Mouse (Mus musculus) liver, embryonic 13.5 days (tissue): Measurements from ENCODE around the gene Rab42. TPM values are rescaled to one million over a fixed set of nuclear protein-coding genes. Genes with fewer than 3 reads are reported as not detected.
"Not testable (repeated sequence)": the region's sequence is repeated elsewhere in the genome, so short reads cannot be mapped to it uniquely, and the experiment has no call there.

Source experiments
- ATAC-seq: fragments of 200-750 bp; cut with Nextera tagmentation; 2 replicates; pipeline ENCODE4 v1.8.0; 2017; ENCODE audit warnings: low read depth, mild to moderate bottlenecking, moderate number of reproducible peaks, moderate library complexity
- DNase-seq: peaks from one replicate; pipeline ENCODE4 v3.0.0; 2022
- H3K27ac ChIP-seq: fragments of 300-500 bp; sonication (generic); 2 replicates; pipeline ENCODE4 v1.5.1; 2015; ENCODE audit warnings: moderate library complexity, mild to moderate bottlenecking, inconsistent platforms
- H3K27me3 ChIP-seq: fragments of 300-500 bp; sonication (generic); 2 replicates; pipeline ENCODE4 v1.6.1; 2015; ENCODE audit warnings: mild to moderate bottlenecking, inconsistent platforms
- H3K36me3 ChIP-seq: fragments of 300-500 bp; sonication (generic); 2 replicates; pipeline ENCODE4 v1.6.1; 2015; ENCODE audit warnings: mild to moderate bottlenecking, inconsistent platforms
- H3K4me1 ChIP-seq: fragments of 300-500 bp; sonication (generic); replicated peaks from 2 replicates; pipeline ENCODE4 v1.6.1; 2015; ENCODE audit warnings: inconsistent platforms
- H3K4me2 ChIP-seq: fragments of 300-500 bp; sonication (generic); 2 replicates; pipeline ENCODE4 v1.6.1; 2015; ENCODE audit warnings: inconsistent platforms, mild to moderate bottlenecking, moderate library complexity
- H3K4me3 ChIP-seq: fragments of 300-500 bp; sonication (generic); replicated peaks from 2 replicates; pipeline ENCODE4 v1.5.1; 2015; ENCODE audit warnings: mild to moderate bottlenecking, inconsistent platforms
- H3K9ac ChIP-seq: fragments of 300-500 bp; sonication (generic); 2 replicates; pipeline ENCODE4 v1.6.1; 2015; ENCODE audit warnings: mild to moderate bottlenecking, inconsistent platforms
- H3K9me3 ChIP-seq: fragments of 300-500 bp; sonication (generic); replicated peaks from 2 replicates; pipeline ENCODE4 v1.6.1; 2016; ENCODE audit warnings: inconsistent platforms
- WGBS: fragments of 180-500 bp; shearing (Covaris S2); methylation state at CpG from one replicate; pipeline ENCODE4 v1.1.7; 2015; ENCODE audit not compliant: insufficient replicate concordance; 5-methylcytosine and 5-hydroxymethylcytosine counted together
- polyA plus RNA-seq: library from polyadenylated mRNA; unstranded; fragments of >200 nt; fragmentation: Nextera tagmentation; extraction: Ambion mirVana; gene quantifications from 2 replicates; pipeline ENCODE4 v1.2.1, GENCODE M21; 2015

Gene Rab42
- polyA plus RNA-seq, 1 experiment from 2014 or later, result 0.44 TPM

DNA sequence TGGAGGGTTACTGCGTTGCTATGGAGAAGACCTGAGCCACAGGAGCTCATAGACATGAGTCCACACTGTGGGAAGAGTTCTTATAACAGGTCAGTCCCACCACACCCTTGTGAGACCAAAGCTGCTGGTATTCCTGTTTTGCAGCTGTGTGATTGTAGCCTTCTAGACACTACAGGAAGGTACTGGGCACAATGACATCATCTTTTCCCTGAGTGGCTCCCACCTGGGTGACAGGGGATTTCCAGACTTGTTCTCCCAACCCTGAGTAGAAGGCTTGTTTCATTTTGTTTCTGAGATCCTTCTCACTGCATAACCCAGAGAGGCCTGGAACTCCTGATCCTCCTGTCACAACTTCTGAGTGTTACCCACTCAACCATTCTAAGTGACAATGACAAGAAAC is 3.3 kb downstream of the Rab42 start:
- H3K4me2 ChIP-seq, result no peak overlapping the region
- no peak overlapping the region for H3K27ac ChIP-seq
- DNase-seq, result no peak
- H3K4me1 ChIP-seq, result peaks cover 21% of the 10 kb centered on the region
- no peaks in the 10 kb centered on the region for H3K27me3 ChIP-seq
- no peaks in the 10 kb centered on the region for H3K36me3 ChIP-seq
- no peak for ATAC-seq
- no peaks in the 10 kb centered on the region for H3K9me3 ChIP-seq
- 75% methylated on average over 1 of the region's 1 CpGs for whole genome bisulfite sequencing
- no peak overlapping the region for H3K9ac ChIP-seq
- H3K4me3 ChIP-seq, result no peak overlapping the region

DNA sequence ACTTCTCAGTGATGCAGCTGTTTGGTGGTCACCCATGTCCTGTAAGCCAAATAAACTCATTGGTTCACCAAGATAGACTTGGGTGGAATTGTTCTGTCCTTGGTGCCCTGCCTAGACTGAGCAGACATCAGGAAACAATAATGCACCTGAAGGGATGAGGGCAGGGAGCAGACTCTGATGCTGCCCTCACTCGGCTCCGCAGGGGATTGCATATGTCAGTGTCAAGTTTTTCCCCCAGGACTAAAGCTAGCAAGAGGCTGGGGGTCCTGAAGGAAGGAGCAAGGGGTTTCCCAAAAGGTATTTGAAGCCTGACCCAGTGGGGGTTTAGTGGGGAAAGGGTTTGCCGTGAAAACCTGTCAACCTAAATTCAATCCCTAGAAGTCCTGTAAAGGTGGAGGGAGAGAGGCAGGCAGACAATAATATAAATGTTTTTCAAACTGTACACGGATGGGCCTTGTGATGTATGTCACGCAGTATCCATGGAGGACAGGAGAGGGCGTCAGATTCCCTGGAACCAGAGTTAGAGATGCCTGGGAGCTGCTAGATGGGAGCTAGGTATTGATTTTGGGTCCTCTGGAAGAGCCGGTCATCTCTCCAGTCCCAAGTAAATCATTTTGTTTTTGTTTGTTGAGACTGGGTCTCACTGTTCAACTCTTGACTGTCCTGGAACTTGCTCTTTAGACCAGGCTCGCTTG is 7.3 kb downstream of the Rab42 start:
- Histone ChIP-seq H3K9me3 (0 out of 2 replicates have a peak, but pooled peaks cover 4% of the 10 kb centered on the region), H3K27me3 (no peaks in the 10 kb centered on the region), H3K4me3 (no peak overlapping the region), H3K4me1 (peaks cover 5% of the 10 kb centered on the region), H3K4me2 (no peak overlapping the region), H3K9ac (no peak overlapping the region), H3K27ac (no peak overlapping the region), H3K36me3 (peaks cover 31% of the 10 kb centered on the region)
- DNase-seq (no peak), ATAC-seq (no peak)
- WGBS, result 46% methylated on average over 8 of the region's 8 CpGs

DNA sequence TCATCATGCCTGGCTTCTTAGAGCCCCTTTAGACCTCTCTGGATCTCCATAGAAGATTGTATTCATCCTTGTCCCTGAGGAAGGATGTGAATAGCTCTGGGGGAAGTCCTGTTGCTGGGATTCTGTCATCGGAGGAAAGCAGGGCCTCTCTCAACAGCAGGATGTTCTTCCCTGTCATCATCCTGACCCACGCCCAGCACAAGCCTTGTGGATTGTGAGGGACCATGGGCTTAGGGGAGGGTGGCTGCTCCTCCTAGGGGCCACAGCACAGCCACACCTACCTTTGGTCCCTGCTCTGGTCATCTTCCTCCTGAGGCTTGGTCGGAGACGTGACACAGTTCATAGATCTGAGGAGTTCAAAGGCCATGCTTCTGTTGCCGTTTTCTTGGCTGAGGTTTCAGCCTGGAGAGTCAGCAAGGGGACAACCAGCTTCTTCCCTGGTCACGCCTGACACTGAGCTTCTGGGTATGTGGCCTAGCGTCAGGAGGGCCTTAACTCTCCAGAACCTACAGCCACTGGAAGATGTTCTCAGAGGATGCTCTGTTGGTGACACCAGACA is 9.4 kb downstream of the Rab42 start:
- Histone ChIP-seq H3K4me1 (peaks cover 2% of the 10 kb centered on the region), H3K27me3 (no peaks in the 10 kb centered on the region), H3K9ac (no peak overlapping the region), H3K27ac (no peak overlapping the region), H3K4me3 (no peak overlapping the region), H3K36me3 (peaks cover 49% of the 10 kb centered on the region), H3K4me2 (no peak overlapping the region), H3K9me3 (0 out of 2 replicates have a peak, but pooled peaks cover 4% of the 10 kb centered on the region)
- 77% methylated on average over 7 of the region's 7 CpGs for WGBS
- ATAC-seq, result no peak
- DNase-seq, result no peak

DNA sequence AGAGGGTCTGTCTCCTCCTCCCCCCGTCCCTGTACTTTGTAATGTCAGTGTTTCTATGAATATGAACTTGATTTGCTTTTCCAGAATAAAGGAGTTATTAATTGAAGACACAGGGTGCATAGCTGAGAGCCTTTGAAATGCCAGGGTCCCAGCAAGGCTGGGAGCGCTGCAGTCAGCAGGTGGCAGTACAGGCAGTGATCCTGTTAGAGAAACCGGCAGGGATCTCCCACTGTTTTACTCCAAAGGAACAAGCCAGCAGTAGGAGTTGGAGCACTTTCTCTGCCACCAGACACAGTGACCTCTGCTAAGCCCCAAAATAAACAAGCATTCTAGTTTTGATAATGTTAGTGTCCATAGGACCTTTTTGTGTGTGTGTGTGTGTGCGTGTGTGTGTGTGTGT is 10.2 kb downstream of the Rab42 start:
- H3K9ac ChIP-seq, result no peak overlapping the region
- no peak for ATAC-seq
- H3K36me3 ChIP-seq, result peaks cover 51% of the 10 kb centered on the region
- no peaks in the 10 kb centered on the region; the same call in 1 of the 2 replicates for H3K4me1 ChIP-seq
- 63% methylated on average over 4 of the region's 4 CpGs for WGBS
- H3K4me2 ChIP-seq, result no peak overlapping the region
- H3K27ac ChIP-seq, result no peak overlapping the region
- H3K9me3 ChIP-seq, result 0 out of 2 replicates have a peak, but pooled peaks cover 4% of the 10 kb centered on the region
- DNase-seq, result no peak
- H3K4me3 ChIP-seq, result no peak overlapping the region
- H3K27me3 ChIP-seq, result no peaks in the 10 kb centered on the region

DNA sequence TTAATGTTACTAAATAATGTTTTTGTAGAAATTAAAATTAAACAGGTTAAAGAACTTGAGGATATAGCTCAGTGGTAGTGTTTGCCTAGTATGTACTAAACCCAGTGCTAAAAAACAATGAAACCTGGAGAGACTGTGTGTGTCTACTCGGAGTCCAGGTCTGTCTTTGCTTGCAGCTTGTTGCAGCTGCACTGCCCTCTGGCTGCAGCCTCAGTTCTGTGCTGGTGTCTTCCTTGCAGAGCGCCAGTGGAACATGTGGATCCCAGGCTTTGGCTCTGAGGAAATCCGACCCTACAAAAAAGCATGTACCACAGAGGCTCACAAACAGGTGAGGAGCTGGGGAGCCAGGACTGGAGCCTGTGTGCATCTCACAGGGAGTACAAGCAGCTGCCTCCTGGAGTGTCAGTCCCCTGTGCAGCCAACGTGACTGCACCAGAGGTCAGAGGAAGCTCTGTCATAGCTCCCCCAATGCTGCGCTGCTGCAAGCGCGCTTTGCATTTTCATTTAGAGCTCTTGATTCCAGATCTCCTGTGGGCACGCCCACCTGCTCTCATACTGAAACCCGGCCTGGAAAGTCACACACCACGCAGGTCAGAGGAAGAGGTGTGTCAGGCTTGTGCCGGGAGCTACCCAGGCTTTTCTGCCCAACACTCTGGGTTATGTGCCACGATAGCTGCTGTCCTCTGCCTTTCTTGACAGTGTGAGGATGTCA is 11.4 kb downstream of the Rab42 start:
- H3K4me2 ChIP-seq, result no peak overlapping the region
- H3K9ac ChIP-seq, result no peak overlapping the region

DNA sequence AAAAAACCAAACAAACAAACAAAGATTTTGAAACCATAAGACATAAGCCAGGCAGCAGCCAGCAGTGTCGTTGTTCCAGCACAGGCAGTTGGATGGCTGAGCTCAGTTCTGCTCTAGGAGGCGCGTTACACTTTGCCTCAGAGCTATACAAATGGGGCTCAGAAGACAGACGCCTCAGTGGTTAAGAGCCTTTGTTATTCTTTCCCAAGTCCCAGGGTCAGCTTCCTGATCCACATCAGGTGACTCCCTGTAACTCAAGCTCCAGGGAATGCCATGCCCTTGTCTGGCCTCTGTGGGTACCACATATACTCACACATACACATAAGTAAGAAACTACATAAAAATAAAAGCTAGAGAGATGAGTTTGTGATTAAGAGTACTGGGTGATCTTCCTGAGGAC is 12.1 kb downstream of the Rab42 start:
- Histone ChIP-seq H3K9ac (no peak overlapping the region), H3K36me3 (peaks cover 66% of the 10 kb centered on the region), H3K27me3 (no peaks in the 10 kb centered on the region), H3K27ac (no peak overlapping the region), H3K4me1 (no peaks in the 10 kb centered on the region; the same call in 1 of the 2 replicates), H3K4me2 (no peak overlapping the region), H3K9me3 (0 out of 2 replicates have a peak, but pooled peaks cover 4% of the 10 kb centered on the region), H3K4me3 (no peak overlapping the region)
- no peak for DNase-seq
- WGBS, result 87% methylated on average over 4 of the region's 4 CpGs
- no peak for ATAC-seq

More for the DNA sequence above, 11.4 kb downstream of the Rab42 start:
- Histone ChIP-seq H3K27ac (no peak overlapping the region), H3K27me3 (no peaks in the 10 kb centered on the region), H3K4me3 (no peak overlapping the region), H3K9me3 (0 out of 2 replicates have a peak, but pooled peaks cover 4% of the 10 kb centered on the region), H3K36me3 (peaks cover 59% of the 10 kb centered on the region), H3K4me1 (no peaks in the 10 kb centered on the region; the same call in 1 of the 2 replicates)
- DNase-seq (no peak), ATAC-seq (no peak)
- WGBS, result 87% methylated on average over 12 of the region's 12 CpGs

GRCm38 (mm10) chr4:132288840-132289239 is 14.3 kb downstream of the Rab42 start:
- peaks cover 83% of the 10 kb centered on the region for H3K36me3 ChIP-seq
- H3K4me2 ChIP-seq, H3K27ac ChIP-seq, ATAC-seq, H3K9me3 ChIP-seq, H3K4me1 ChIP-seq, H3K27me3 ChIP-seq, DNase-seq, H3K4me3 ChIP-seq, H3K9ac ChIP-seq: not testable (repeated sequence)
- 91% methylated on average over 3 of the region's 5 CpGs for WGBS

GRCm38 (mm10) chr4:132275949-132276348 is 27.2 kb downstream of the Rab42 start:
- H3K36me3 ChIP-seq, result peaks cover 9% of the 10 kb centered on the region
- ATAC-seq (peak; percentile 54), DNase-seq (peak; percentile 47)
- H3K9me3 ChIP-seq, result no peaks in the 10 kb centered on the region
- H3K4me3 ChIP-seq, result peak overlapping the region; percentile 79
- H3K4me2 ChIP-seq, result peak overlapping the region; percentile 82
- H3K27me3 ChIP-seq, result no peaks in the 10 kb centered on the region
- WGBS, result 18% methylated on average over 3 of the region's 3 CpGs
- peaks cover 50% of the 10 kb centered on the region for H3K4me1 ChIP-seq
- H3K9ac ChIP-seq, result peak overlapping the region; percentile 71
- H3K27ac ChIP-seq, result peak overlapping the region; percentile 82

DNA sequence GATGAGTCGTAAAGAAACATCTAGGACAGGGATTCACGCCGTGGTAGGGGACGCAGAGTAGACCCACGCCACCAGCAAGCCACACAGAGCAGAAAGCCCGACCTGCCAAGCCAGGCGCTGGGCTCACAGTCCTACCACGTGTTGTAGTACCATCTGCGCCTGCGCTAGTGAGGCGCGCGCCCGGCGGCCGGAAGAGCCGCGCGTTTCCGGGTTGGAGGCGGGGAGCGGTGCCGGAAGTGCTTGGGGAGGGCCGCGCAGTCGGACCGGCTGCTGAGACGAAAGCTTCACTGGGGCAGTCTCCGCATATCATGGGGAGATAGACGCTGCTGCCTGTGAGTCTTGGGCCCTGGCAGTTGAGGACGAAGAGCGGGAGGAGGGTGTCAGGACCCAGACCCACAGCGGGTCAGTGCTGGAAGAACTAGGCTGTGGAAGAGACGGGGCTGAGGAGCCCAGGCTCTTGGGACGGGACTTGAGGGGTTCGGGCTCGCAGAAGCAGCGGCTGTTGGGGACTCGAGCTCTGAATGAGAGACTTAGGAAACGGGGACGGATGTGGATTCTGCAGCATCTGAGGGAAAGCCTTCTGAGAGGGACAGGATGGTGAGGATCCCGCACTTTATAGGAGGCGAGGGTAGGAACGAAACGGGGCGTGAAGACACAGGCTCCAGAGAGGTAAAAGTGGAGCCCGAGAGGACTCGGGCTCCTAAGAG is 28.9 kb downstream of the Rab42 start, which contains the start of gene Taf12:
TSS of gene Taf12 (plus strand) at position 220 of the 707 bp plus-strand sequence.
- Histone ChIP-seq H3K4me1 (peaks cover 58% of the 10 kb centered on the region), H3K4me3 (peak within 1 kb of the TSS; percentile 79), H3K9ac (peak within 1 kb of the TSS; percentile 95), H3K27ac (peak within 1 kb of the TSS; percentile 99), H3K9me3 (no peaks in the 10 kb centered on the region), H3K36me3 (peaks cover 5% of the 10 kb centered on the region; the same call in 1 of the 2 replicates), H3K4me2 (peak within 1 kb of the TSS; percentile 82), H3K27me3 (no peaks in the 10 kb centered on the region)
- DNase-seq, result peak; percentile 91
- peak; percentile 82 for ATAC-seq
- under 1% methylated on average over 48 of the region's 48 CpGs for WGBS

DNA sequence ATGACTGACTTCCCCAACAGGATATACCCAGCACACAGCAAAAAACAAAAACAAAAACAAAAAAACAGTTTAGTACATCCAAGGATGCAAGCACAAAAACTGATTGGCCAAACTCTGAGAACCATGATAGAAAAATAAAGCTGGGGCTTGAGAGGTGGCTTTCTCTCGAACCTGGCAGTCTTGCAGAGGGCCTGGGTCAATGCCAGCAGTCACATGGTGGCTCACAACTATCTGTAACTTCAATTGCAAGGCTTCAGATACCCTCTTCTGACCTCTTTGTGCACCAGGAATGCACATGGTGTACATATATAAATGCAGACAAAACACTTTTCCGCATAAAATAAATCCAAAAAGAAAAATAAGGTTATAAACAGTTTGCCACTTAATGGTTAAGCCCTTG is 30.0 kb downstream of the Rab42 start:
- H3K4me1 ChIP-seq, result peaks cover 69% of the 10 kb centered on the region
- H3K4me2 ChIP-seq, result peak overlapping the region; percentile 82
- peak overlapping the region; percentile 35; the same call in 1 of the 2 replicates for H3K27ac ChIP-seq
- DNase-seq, result no peak
- 47% methylated on average over 2 of the region's 2 CpGs for WGBS
- ATAC-seq, result no peak
- H3K36me3 ChIP-seq, result peaks cover 5% of the 10 kb centered on the region; the same call in 1 of the 2 replicates
- peak overlapping the region; percentile 79 for H3K4me3 ChIP-seq
- H3K27me3 ChIP-seq, result no peaks in the 10 kb centered on the region
- H3K9me3 ChIP-seq, result no peaks in the 10 kb centered on the region
- peak overlapping the region; percentile 95 for H3K9ac ChIP-seq
